Mouse (Mus musculus) intestine, postnatal 0 days (tissue): ENCODE results near the gene Slc2a13. TPM values are rescaled to one million over a fixed set of nuclear protein-coding genes. Genes with fewer than 3 reads are reported as not detected.

Source experiments
- ATAC-seq: fragments of 200-750 bp; cut with Nextera tagmentation; 2 replicates; pipeline ENCODE4 v1.8.0; 2017; ENCODE audit warnings: mild to moderate bottlenecking, moderate TSS enrichment, moderate library complexity
- H3K27ac ChIP-seq: fragments of 300-500 bp; sonication (generic); 2 replicates; pipeline ENCODE4 v1.5.1; 2014; ENCODE audit warnings: mild to moderate bottlenecking, low read depth, low read length, moderate library complexity
- H3K27me3 ChIP-seq: fragments of 300-500 bp; sonication (generic); replicated peaks from 2 replicates; pipeline ENCODE4 v1.6.1; 2014; ENCODE audit warnings: low read length, mixed read lengths; ENCODE audit not compliant: control insufficient read depth, insufficient read depth
- H3K36me3 ChIP-seq: fragments of 300-500 bp; sonication (generic); 2 replicates; pipeline ENCODE4 v1.6.1; 2014; ENCODE audit warnings: mild to moderate bottlenecking, moderate library complexity; ENCODE audit not compliant: control insufficient read depth, insufficient read depth
- H3K4me1 ChIP-seq: fragments of 300-500 bp; sonication (generic); replicated peaks from 2 replicates; pipeline ENCODE4 v1.6.1; 2014; ENCODE audit warnings: antibody characterized with exemption, low read length, mixed read lengths; ENCODE audit not compliant: control insufficient read depth, insufficient read depth
- H3K4me2 ChIP-seq: fragments of 300-500 bp; sonication (generic); replicated peaks from 2 replicates; pipeline ENCODE4 v1.6.1; 2014; ENCODE audit warnings: low read depth, mild to moderate bottlenecking, moderate library complexity
- H3K4me3 ChIP-seq: fragments of 300-500 bp; sonication (generic); 2 replicates; pipeline ENCODE4 v1.5.1; 2014; ENCODE audit warnings: low read depth, low read length
- H3K9ac ChIP-seq: fragments of 300-500 bp; sonication (generic); 2 replicates; pipeline ENCODE4 v1.6.1; 2014; ENCODE audit warnings: mild to moderate bottlenecking, low read depth, low read length
- H3K9me3 ChIP-seq: fragments of 300-500 bp; sonication (generic); 2 replicates; pipeline ENCODE4 v1.6.1; 2016; ENCODE audit warnings: mixed run types; ENCODE audit not compliant: control insufficient read depth
- CTCF ChIP-seq: sonication (generic); IDR thresholded peaks from 2 replicates; pipeline ENCODE4 v1.5.1; 2016; ENCODE audit warnings: low read depth, mild to moderate bottlenecking, control low read depth, antibody characterized with exemption, moderate library complexity
- WGBS: fragments of 180-500 bp; shearing (Covaris S2); extraction: QIAGEN DNeasy Blood & Tissue Kit; methylation state at CpG from one replicate; pipeline ENCODE4 v1.1.7; 2014; 5-methylcytosine and 5-hydroxymethylcytosine counted together
- polyA plus RNA-seq: library from polyadenylated mRNA; unstranded; fragments of >200 nt; fragmentation: Nextera tagmentation; extraction: Ambion mirVana; gene quantifications from 2 replicates; pipeline ENCODE4 v1.2.1, GENCODE M21; 2015

Slc2a13 gene
- polyA plus RNA-seq, 1 experiment from 2014 or later, result 0.76 TPM

DNA sequence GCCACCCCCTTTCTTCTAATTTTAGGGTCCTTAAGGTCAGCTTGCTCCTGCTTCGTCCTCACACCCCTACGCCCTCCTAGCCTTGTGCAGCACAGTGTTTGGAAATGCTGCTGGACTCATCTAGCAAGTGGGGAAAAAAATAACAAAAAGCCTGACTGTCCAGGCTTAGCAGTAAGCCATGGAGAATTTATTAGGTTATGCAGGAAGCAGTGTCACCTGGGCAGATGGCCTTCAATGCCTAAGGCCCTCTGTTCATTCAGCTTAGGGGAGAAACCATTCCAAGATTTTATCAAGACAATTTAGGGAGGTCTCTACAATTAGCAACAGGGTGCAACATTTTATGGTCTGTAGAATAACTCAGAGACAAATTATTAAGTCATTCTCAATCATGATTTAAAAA lies 212.6 kb downstream of the Slc2a13 start:
- 81% methylated on average over 2 of the region's 2 CpGs for WGBS
- Histone ChIP-seq H3K9me3 (no peaks in the 10 kb centered on the region), H3K27ac (no peak overlapping the region), H3K4me1 (no peaks in the 10 kb centered on the region), H3K4me2 (no peak overlapping the region), H3K36me3 (no peaks in the 10 kb centered on the region), H3K27me3 (no peaks in the 10 kb centered on the region), H3K4me3 (no peak overlapping the region), H3K9ac (no peak overlapping the region)
- no peak for ATAC-seq
- no peak for TF ChIP-seq CTCF

DNA sequence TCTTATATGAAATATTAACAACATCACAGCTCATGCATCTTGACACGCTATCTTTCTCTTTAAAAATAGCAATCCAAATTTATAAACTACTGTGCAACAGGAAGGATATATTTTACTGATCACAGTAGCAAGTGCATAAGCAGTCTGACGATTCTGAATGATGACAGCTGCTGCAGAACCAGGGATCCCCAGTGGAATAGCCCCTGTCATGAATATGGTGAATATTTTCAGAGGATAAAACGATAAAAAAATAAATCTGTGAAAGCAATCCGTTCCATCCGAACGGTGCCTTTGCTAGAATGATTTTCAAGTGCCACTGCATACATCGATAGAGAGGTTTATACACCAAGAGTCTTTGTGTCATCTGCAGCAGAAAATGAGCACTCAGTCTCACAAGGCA lies 222.1 kb downstream of the Slc2a13 start:
- no peaks in the 10 kb centered on the region for H3K9me3 ChIP-seq
- no peak overlapping the region for H3K27ac ChIP-seq
- 84% methylated on average over 7 of the region's 7 CpGs for WGBS
- H3K4me3 ChIP-seq, result no peak overlapping the region
- H3K4me2 ChIP-seq, result no peak overlapping the region
- TF ChIP-seq CTCF, result no peak
- H3K9ac ChIP-seq, result no peak overlapping the region
- H3K36me3 ChIP-seq, result no peaks in the 10 kb centered on the region; the same call in 1 of the 2 replicates
- H3K4me1 ChIP-seq, result no peaks in the 10 kb centered on the region
- ATAC-seq, result no peak
- H3K27me3 ChIP-seq, result no peaks in the 10 kb centered on the region

DNA sequence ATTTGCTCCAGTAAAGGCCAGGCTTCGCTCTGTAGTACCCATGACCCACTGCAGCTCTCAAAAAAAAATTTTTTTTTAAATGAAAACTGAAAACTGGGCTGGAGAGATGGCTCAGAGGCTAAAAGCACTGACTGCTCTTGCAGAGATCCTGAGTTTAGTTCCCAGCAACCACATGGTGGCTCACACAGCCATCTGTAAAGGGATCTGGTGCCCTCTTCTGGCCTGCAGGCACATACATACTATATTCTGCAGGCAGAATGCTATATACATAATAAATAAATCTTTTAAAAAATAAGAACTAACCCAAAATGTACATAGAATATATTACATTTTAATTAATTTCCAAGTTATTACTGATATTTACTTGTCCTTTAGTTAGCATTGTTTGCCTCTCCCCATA lies 234.7 kb downstream of the Slc2a13 start:
- WGBS, result 89% methylated on average over 1 of the region's 1 CpGs
- Histone ChIP-seq H3K9me3 (no peaks in the 10 kb centered on the region), H3K27me3 (no peaks in the 10 kb centered on the region), H3K36me3 (no peaks in the 10 kb centered on the region), H3K4me3 (no peak overlapping the region), H3K4me2 (no peak overlapping the region), H3K27ac (no peak overlapping the region), H3K4me1 (no peaks in the 10 kb centered on the region), H3K9ac (no peak overlapping the region)
- peak; percentile 63 for TF ChIP-seq CTCF
- no peak for ATAC-seq

DNA sequence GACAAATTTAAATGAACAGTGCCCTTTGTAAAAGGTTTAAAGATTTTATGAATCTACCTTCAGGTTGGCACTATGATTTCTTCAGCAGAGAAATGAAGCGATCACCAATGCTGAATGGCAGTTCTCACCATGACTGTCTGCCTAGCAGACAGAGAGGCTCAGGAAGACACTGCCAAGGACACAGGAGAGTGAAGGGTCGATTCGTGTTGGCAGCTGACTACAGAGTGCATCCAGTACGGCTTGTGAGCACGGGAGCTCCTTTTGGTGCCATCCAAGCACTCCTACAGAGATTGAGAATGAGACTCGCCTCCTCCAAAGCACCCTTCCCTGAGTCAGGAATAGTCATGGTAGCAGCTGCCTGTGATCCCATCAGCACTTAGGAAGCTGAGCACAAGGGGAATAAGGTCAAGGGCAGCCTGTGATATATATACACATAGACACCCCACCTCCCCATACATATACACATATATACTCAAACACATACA lies 238.6 kb downstream of the Slc2a13 start:
- Histone ChIP-seq H3K9me3 (no peaks in the 10 kb centered on the region), H3K9ac (no peak overlapping the region), H3K27me3 (no peaks in the 10 kb centered on the region), H3K36me3 (no peaks in the 10 kb centered on the region), H3K4me3 (no peak overlapping the region), H3K27ac (no peak overlapping the region), H3K4me1 (no peaks in the 10 kb centered on the region), H3K4me2 (no peak overlapping the region)
- TF ChIP-seq CTCF, result no peak
- no peak for ATAC-seq
- 85% methylated on average over 6 of the region's 6 CpGs for WGBS

DNA sequence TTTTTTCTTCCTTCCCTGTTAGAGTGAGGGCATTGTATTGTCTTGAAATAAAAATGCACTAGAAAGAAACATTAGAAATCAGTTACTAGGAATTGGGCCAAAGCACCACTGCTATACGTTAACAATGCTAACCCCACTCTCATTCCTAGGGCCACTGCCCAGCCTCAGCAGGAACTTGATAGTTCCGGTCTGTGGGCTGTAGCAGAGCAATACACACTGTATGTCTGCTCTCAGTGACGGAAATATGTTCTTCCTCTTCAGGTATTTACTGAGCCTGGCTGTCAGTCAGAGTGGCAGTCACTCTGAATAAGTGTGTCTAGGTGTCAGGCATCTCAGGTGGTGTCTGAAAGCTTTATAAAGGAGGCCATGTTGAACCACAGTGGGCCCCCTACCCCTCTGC lies 245.3 kb downstream of the Slc2a13 start:
- H3K9ac ChIP-seq, result no peak overlapping the region
- no peak overlapping the region for H3K4me3 ChIP-seq
- H3K36me3 ChIP-seq, result no peaks in the 10 kb centered on the region
- no peak overlapping the region for H3K4me2 ChIP-seq
- H3K4me1 ChIP-seq, result no peaks in the 10 kb centered on the region
- H3K27ac ChIP-seq, result no peak overlapping the region
- no peaks in the 10 kb centered on the region for H3K27me3 ChIP-seq
- ATAC-seq, result no peak
- WGBS, result 64% methylated on average over 3 of the region's 3 CpGs
- no peak for TF ChIP-seq CTCF
- no peaks in the 10 kb centered on the region for H3K9me3 ChIP-seq

DNA sequence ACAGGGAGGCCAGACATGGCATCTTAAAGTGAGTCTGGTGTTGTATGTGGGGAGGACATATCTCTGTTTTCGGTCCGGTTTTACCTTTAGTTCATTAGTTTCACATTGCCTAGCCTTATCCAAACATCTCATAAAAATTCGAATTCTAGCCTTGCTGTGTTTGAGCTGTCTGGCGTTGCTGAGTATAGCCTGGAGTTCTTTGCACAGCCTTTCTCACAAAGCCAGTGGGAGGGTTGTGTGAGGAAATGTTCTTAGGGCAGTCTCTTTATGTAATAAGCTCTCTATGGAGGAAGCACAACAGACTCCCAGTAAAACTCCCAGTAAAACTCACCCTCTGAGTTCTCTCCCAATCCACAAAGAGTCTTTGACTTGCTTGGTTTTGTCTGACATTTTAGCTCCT lies 246.0 kb downstream of the Slc2a13 start:
- WGBS, result 70% methylated on average over 4 of the region's 4 CpGs
- Histone ChIP-seq H3K4me1 (no peaks in the 10 kb centered on the region), H3K36me3 (no peaks in the 10 kb centered on the region), H3K4me2 (no peak overlapping the region), H3K9ac (no peak overlapping the region), H3K27me3 (no peaks in the 10 kb centered on the region), H3K9me3 (no peaks in the 10 kb centered on the region), H3K27ac (no peak overlapping the region), H3K4me3 (no peak overlapping the region)
- no peak for ATAC-seq
- TF ChIP-seq CTCF, result no peak

DNA sequence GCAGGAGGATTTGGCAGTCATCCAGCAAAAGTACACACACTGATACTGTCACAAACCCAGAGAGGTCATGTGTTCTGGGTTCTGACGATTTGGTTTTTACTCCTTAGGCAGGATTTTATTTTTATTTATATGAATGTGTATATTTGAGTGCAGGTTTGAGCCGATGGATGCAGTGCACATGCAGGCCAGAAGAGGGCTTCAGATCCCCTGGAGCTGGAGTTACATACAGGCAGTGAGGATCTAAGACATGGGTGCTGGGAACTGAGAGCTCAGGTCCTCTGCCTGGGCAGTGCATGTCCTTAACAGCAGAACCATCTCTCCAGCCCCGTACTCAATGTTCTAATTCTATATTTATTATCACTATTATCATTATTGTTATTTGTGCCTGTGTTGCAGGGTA lies 253.7 kb downstream of the Slc2a13 start:
- WGBS, result 65% methylated on average over 3 of the region's 3 CpGs
- peak; percentile 63 for TF ChIP-seq CTCF

More for the DNA sequence above, 253.7 kb downstream of the Slc2a13 start:
- H3K27me3 ChIP-seq, result no peaks in the 10 kb centered on the region
- no peaks in the 10 kb centered on the region for H3K4me1 ChIP-seq
- no peak for ATAC-seq
- no peak overlapping the region for H3K9ac ChIP-seq
- no peaks in the 10 kb centered on the region for H3K9me3 ChIP-seq
- no peak overlapping the region for H3K27ac ChIP-seq
- H3K36me3 ChIP-seq, result no peaks in the 10 kb centered on the region
- no peak overlapping the region for H3K4me3 ChIP-seq
- no peak overlapping the region for H3K4me2 ChIP-seq
